Mouse (Mus musculus) midbrain, embryonic 16.5 days (tissue): ENCODE measurements around the gene Gm10073. TPM values are rescaled to one million over a fixed set of nuclear protein-coding genes. Genes with fewer than 3 reads are reported as not detected.
"Not testable (repeated sequence)": the region's sequence is repeated elsewhere in the genome, so short reads cannot be mapped to it uniquely, and the experiment has no call there.

Source experiments
- ATAC-seq: fragments of 200-750 bp; cut with Nextera tagmentation; 2 replicates; pipeline ENCODE4 v1.8.0; 2017; ENCODE audit warnings: moderate TSS enrichment
- H3K27ac ChIP-seq: fragments of 300-500 bp; sonication (generic); 2 replicates; pipeline ENCODE4 v1.5.1; 2014; ENCODE audit warnings: mild to moderate bottlenecking, low read length, mixed read lengths
- H3K27me3 ChIP-seq: fragments of 300-500 bp; sonication (generic); 2 replicates; pipeline ENCODE4 v1.6.1; 2014; ENCODE audit warnings: low read depth, low read length, mixed read lengths; ENCODE audit not compliant: control insufficient read depth, insufficient read depth
- H3K36me3 ChIP-seq: fragments of 300-500 bp; sonication (generic); 2 replicates; pipeline ENCODE4 v1.6.1; 2014; ENCODE audit warnings: mild to moderate bottlenecking, low read length, moderate library complexity, mixed read lengths; ENCODE audit not compliant: control insufficient read depth, insufficient read depth
- H3K4me1 ChIP-seq: fragments of 300-500 bp; sonication (generic); 2 replicates; pipeline ENCODE4 v1.6.1; 2014; ENCODE audit warnings: mild to moderate bottlenecking, low read length, mixed read lengths; ENCODE audit not compliant: control insufficient read depth, insufficient read depth
- H3K4me2 ChIP-seq: fragments of 300-500 bp; sonication (generic); 2 replicates; pipeline ENCODE4 v1.6.1; 2014; ENCODE audit warnings: mild to moderate bottlenecking, low read length, mixed read lengths
- H3K4me3 ChIP-seq: fragments of 300-500 bp; sonication (generic); 2 replicates; pipeline ENCODE4 v1.5.1; 2014; ENCODE audit warnings: low read depth, mild to moderate bottlenecking, low read length, moderate library complexity, mixed read lengths
- H3K9ac ChIP-seq: fragments of 300-500 bp; sonication (generic); 2 replicates; pipeline ENCODE4 v1.6.1; 2014; ENCODE audit warnings: low read depth, low read length, mixed read lengths
- H3K9me3 ChIP-seq: fragments of 300-500 bp; sonication (generic); replicated peaks from 2 replicates; pipeline ENCODE4 v1.6.1; 2014; ENCODE audit warnings: mild to moderate bottlenecking, low read length, mixed read lengths; ENCODE audit not compliant: control insufficient read depth, poor library complexity, severe bottlenecking
- WGBS: fragments of 180-500 bp; shearing (Covaris S2); extraction: QIAGEN DNeasy Blood & Tissue Kit; methylation state at CpG from one replicate; pipeline ENCODE4 v1.1.7; 2014; 5-methylcytosine and 5-hydroxymethylcytosine counted together
- polyA plus RNA-seq: library from polyadenylated mRNA; unstranded; fragments of >200 nt; fragmentation: Nextera tagmentation; extraction: Ambion mirVana; gene quantifications from 2 replicates; pipeline ENCODE4 v1.2.1, GENCODE M21; 2015

The Gm10073 gene
- polyA plus RNA-seq, 1 experiment from 2014 or later: 5.9 TPM

DNA sequence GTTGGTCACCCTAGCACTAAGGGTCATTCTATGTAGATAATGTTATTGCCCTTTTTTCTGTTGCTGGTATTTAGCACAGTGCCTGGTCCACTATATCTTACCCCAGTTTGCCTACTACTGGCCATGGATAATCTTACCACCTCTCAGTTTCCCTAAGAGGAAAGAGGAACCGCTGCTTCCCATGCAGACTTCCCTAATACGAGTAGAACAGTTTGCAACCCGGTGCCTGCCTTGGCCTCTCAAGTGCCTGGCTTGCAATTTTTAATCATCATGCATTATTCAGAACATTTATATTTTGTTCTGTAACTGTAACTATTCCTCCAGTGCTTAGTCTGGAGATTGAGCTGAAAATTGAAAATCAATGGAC, 12.4 kb upstream of the Gm10073 start:
- Histone ChIP-seq H3K27me3 (no peaks in the 10 kb centered on the region), H3K27ac (no peak overlapping the region), H3K36me3 (no peaks in the 10 kb centered on the region), H3K4me3 (no peak overlapping the region), H3K4me2 (no peak overlapping the region), H3K9ac (no peak overlapping the region), H3K9me3 (no peaks in the 10 kb centered on the region; the same call in 1 of the 2 replicates), H3K4me1 (no peaks in the 10 kb centered on the region)
- 95% methylated on average over 3 of the region's 3 CpGs for WGBS
- ATAC-seq: no peak

DNA sequence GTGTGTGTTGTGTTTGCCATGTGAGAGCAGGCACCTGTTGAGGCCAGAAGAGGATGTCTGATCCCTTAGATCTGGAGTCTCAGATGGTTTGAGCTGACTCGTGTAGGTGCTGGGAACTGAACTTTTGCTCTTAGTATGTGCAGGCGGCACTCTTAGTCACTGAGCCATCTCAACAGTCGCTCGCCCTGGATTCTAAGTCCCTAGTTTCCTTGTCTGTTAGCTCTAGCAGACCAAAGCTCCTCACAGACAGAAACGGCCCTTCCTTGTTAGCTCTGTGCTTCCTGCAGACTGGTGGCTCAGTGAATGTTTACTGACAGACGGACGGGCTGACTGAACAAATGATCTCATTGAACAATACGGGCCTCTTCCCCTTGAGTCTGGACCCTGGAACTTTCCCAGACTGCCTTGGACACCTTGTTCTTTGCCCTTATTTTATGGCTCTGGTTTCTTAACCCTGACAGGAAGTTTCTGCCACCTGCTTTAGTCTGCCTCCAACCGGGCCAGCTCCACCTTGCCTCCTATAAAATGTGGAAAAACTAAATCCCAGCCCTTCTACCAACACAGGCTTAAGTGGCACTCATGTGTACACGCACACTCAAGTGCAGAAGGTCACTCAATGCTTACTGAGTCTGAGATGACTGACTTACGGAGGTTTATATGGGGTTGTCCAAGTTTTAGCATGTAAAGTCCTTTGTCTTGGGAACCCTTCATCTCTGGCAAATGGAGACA, 11.8 kb upstream of the Gm10073 start:
- H3K4me1 ChIP-seq: no peaks in the 10 kb centered on the region
- H3K4me2 ChIP-seq: no peak overlapping the region
- H3K9me3 ChIP-seq: no peaks in the 10 kb centered on the region; the same call in 1 of the 2 replicates
- no peaks in the 10 kb centered on the region for H3K27me3 ChIP-seq
- H3K4me3 ChIP-seq: no peak overlapping the region
- H3K9ac ChIP-seq: no peak overlapping the region
- H3K36me3 ChIP-seq: no peaks in the 10 kb centered on the region
- ATAC-seq: no peak
- 80% methylated on average over 11 of the region's 11 CpGs for WGBS
- H3K27ac ChIP-seq: no peak overlapping the region

DNA sequence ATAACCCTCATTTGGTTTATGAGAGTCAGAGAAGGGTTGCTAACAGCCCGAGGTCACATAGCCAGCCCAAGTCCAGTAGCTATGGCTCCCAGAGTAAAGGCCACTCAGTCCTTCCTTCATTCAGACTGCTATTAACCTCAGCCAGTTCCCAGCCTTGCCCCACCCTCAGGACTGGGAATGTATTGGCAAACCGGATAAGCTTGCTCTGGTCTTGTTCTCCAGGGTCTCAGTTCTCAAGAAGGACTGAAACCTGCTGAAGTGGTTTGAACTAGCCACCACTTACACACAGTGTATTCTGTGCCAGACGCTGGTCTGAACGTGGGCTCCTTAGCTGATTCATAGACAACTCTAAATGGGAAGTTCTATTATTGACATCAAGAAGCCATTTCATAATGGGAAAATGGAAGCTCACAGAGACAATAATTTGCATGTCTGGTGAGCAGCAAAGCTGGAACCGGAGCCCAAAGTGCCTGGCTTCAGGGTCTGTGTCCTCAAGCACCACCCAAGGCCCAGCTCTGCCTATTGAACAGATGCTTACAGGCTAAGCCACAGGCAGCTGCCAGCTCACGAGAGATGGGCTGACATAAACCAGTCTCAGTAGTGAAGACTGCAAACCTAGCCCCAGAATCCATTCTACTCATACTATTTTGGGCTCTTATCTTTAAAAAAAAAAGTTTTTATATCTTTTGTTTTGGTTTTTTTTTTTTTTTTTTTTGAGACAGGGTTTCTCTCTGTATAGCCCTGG, 8.3 kb upstream of the Gm10073 start:
- no peak overlapping the region for H3K4me2 ChIP-seq
- WGBS: 75% methylated on average over 6 of the region's 6 CpGs
- no peak overlapping the region for H3K27ac ChIP-seq
- H3K27me3 ChIP-seq: no peaks in the 10 kb centered on the region
- H3K9me3 ChIP-seq: no peaks in the 10 kb centered on the region; the same call in 1 of the 2 replicates
- H3K4me3 ChIP-seq: no peak overlapping the region
- no peak overlapping the region for H3K9ac ChIP-seq
- H3K4me1 ChIP-seq: no peaks in the 10 kb centered on the region
- ATAC-seq: no peak
- no peaks in the 10 kb centered on the region for H3K36me3 ChIP-seq

DNA sequence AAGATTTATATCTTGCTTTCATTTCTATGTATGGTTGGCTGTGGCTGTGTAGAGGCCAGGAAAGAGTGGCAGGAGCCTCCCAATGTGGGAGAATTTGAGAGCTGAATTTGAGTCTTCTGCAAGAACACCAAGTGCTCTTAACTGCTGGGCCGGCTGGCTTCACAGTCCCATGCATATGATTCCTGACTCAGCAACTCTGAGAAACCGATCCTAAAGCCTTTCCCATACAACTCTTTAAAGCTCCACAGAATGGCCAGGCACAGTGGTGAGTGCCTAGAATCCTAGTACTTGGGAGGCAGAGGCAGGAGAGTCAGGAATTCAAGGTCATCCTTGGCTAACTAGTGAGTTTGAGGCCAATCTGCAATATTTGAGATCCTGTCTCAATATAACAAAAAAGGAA, 6.2 kb upstream of the Gm10073 start:
- Histone ChIP-seq H3K9ac (no peak overlapping the region), H3K36me3 (no peaks in the 10 kb centered on the region), H3K4me1 (no peaks in the 10 kb centered on the region), H3K4me2 (no peak overlapping the region), H3K27me3 (no peaks in the 10 kb centered on the region), H3K27ac (no peak overlapping the region), H3K9me3 (no peaks in the 10 kb centered on the region; the same call in 1 of the 2 replicates), H3K4me3 (no peak overlapping the region)
- 68% methylated on average over 2 of the region's 2 CpGs for WGBS
- ATAC-seq: no peak

DNA sequence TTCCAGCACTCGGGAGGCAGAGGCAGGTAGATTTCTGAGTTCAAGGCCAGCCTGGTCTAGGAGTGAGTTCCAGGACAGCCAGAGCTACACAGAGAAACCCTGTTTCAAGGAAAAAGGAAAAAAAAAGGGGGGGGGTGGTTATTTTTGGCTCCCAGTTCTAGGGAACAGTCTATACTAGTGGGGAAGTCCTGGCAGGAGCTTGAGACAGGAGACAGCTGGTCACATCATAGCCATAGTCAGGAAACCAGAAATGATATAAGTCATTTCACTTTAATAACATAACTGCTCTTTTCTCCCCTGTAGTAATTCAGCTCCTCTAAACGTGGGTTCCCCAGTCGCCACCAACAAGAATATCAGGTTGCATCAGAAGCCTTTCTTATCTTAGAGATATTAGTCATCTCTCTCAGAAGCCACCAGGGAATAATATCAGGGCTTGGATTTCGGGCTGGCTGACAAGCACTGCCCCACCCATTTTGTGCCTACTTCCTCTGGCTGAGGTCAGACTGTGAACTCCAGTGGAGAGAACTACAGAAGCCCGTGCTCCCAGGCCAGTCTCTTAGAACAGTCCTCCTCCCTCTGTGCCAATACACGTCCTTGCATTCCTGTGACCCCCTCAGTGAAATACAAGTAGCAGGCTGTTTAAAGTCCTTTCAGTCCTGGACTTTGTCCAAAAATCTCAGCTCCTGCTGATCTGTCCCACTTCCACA, 3.7 kb upstream of the Gm10073 start:
- Histone ChIP-seq H3K4me3 (no peak overlapping the region), H3K9ac (no peak overlapping the region), H3K4me1 (no peaks in the 10 kb centered on the region), H3K9me3 (no peaks in the 10 kb centered on the region), H3K4me2 (no peak overlapping the region), H3K27me3 (no peaks in the 10 kb centered on the region), H3K36me3 (no peaks in the 10 kb centered on the region), H3K27ac (no peak overlapping the region)
- no peak for ATAC-seq
- 62% methylated on average over 6 of the region's 6 CpGs for WGBS

DNA sequence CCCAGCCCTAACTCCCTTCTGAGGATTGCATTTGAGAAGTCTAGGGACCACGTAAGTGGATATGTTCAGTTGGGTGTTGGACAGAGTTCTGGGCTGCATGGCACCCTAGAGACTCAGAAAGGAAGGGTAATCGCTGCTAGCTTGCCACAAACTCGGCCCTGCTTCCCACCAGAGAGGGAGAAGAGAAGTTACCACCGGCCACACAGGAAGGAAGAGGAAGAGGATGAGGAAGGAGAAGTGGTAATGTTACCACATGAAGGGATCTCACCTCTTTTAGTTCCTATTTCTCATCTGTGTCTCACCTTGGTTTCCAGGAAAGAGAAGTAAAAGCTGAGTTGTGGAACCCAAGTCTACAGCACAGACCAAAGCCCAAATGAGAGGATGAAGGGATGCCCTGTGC, 1.0 kb upstream of the Gm10073 start:
- H3K36me3 ChIP-seq: no peaks in the 10 kb centered on the region
- H3K4me1 ChIP-seq: no peaks in the 10 kb centered on the region

DNA sequence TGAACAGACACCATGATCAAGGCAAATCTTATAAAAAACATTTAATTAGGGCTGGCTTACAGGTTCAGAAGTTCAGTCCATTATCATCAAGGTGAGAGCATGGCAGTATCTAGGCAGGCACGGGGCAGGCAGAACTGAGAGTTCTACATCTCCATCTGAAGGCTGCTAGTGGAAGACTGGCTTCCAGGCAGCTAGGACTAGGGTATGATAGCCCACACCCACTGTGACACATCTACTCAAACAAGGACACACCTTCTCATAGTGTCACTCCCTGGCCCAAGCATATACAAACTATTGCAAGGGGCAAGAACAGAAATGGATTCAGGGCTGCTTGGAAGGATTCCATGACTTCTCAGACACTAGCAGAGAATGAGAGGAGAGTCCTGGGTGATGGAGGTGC, 1.1 kb downstream of the Gm10073 start:
- not testable (repeated sequence) for H3K4me1 ChIP-seq, H3K27me3 ChIP-seq, H3K4me3 ChIP-seq, H3K36me3 ChIP-seq, H3K27ac ChIP-seq, H3K4me2 ChIP-seq, H3K9ac ChIP-seq, ATAC-seq, H3K9me3 ChIP-seq
- WGBS: 93% methylated on average over 1 of the region's 1 CpGs

More for the DNA sequence above, 1.0 kb upstream of the Gm10073 start:
- Histone ChIP-seq H3K27ac (no peak overlapping the region), H3K9me3 (no peaks in the 10 kb centered on the region), H3K4me3 (no peak overlapping the region), H3K27me3 (no peaks in the 10 kb centered on the region), H3K9ac (no peak overlapping the region), H3K4me2 (no peak overlapping the region)
- WGBS: 89% methylated on average over 4 of the region's 4 CpGs
- no peak for ATAC-seq

DNA sequence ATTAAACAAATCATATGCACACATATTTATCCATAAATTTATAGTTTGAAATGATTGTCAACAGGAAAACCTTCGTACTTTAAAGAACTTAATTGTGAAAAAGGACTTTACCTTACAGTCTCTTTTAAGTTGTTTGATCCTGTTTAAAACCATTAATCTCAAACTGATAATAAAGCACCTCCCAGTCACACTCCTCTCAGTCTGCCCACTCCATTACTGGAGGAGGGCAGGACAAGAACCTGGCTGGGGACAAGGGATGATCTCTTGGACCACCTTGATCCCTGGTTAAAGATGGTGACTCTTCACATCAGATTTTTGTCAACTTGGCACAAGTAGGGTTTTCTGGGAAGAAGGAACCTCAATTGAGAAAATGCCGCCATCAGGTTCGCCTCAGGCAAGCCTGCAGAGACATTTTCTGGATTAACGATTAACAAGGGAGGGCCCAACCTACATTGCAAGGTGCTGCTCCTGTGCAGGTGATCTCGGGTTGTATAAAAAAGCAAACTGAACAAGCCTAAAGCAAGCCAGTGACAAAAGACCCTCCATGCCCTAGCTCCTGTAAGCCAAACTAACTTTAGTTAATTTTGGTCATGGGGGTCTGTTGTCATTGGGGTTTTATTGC, 1.6 kb downstream of the Gm10073 start:
- Histone ChIP-seq H3K36me3 (no peaks in the 10 kb centered on the region), H3K27ac (no peak overlapping the region), H3K9ac (no peak overlapping the region), H3K9me3 (no peaks in the 10 kb centered on the region), H3K4me2 (no peak overlapping the region), H3K4me3 (no peak overlapping the region), H3K4me1 (no peaks in the 10 kb centered on the region), H3K27me3 (no peaks in the 10 kb centered on the region)
- ATAC-seq: no peak
- 94% methylated on average over 5 of the region's 5 CpGs for WGBS
